Comparison of ENCODE assay signal across 8 mouse cellular contexts in the genomic region with DNA sequence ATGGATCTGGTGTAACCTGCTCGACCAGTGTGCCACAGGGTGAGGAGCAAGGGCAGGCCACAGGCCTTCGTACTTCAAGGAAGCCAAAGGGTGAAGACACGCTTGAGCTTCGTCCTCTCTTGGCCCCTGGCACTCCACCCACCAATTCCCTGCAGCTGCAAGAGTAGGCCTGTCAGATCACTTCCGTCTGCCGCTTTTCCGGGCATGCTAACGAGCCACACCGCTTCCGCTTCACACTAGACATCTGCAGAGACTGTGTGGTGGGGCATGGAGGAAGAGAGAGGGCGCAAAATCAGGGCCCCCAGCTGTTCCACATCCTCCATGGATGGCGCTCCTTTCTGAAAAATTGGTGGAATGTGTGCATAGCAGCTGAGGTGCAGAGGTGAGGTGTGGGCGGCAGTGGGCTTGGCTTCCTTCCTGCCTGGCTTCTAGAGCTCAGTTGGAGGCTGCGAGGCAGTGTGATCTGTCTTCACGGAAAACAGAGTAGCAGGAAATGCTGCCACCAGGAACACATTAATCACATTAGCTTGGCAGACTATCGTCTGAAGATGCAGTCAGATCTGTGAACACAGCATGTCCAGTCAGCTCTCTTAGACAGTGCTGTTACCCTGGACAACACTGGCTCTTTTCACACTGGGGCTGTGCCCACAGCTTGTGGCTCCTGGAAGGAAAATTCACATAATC.
DNase-seq lines count a peak whose midpoint lies in the region; ATAC-seq and TF ChIP-seq lines count a peak whose summit lies in the region.

No protein-coding gene starts in this region.

- TF ChIP-seq CTCF in kidney, postnatal 0 days (IDR thresholded peaks at IDR 0.05; ENCODE audit: low read depth), result peak; percentile 34; the same call in 1 of the 2 replicates

- H3K36me3 ChIP-seq in embryonic facial prominence, embryonic 14.5 days (ENCODE audit: control insufficient read depth, insufficient read depth, low read length), result no peaks in the 10 kb centered on the region
- no peaks in the 10 kb centered on the region for H3K36me3 ChIP-seq in heart, embryonic 16.5 days (ENCODE audit: control insufficient read depth, insufficient read depth)
- no peaks in the 10 kb centered on the region for H3K36me3 ChIP-seq in kidney, postnatal 0 days (ENCODE audit: insufficient read depth, low read length)
- no peaks in the 10 kb centered on the region for H3K36me3 ChIP-seq in liver, embryonic 16.5 days (ENCODE audit: control insufficient read depth, insufficient read depth)
- H3K36me3 ChIP-seq in neural tube, embryonic 11.5 days (ENCODE audit: control insufficient read depth, insufficient read depth, low read length), result no peaks in the 10 kb centered on the region

- no peak overlapping the region for H3K9ac ChIP-seq in embryonic facial prominence, embryonic 14.5 days (ENCODE audit: low read depth, low read length)
- H3K9ac ChIP-seq in heart, embryonic 16.5 days (ENCODE audit: low read length), result no peak overlapping the region; the same call in 1 of the 2 replicates
- no peak overlapping the region for H3K9ac ChIP-seq in kidney, postnatal 0 days (ENCODE audit: low read depth, low read length)
- no peak overlapping the region for H3K9ac ChIP-seq in liver, embryonic 16.5 days (ENCODE audit: low read depth, low read length)
- no peak overlapping the region for H3K9ac ChIP-seq in neural tube, embryonic 11.5 days (ENCODE audit: low read length)

- no peak overlapping the region for H3K4me3 ChIP-seq in embryonic facial prominence, embryonic 14.5 days (ENCODE audit: low read depth, low read length)
- no peak overlapping the region for H3K4me3 ChIP-seq in heart, embryonic 16.5 days (ENCODE audit: low read length)
- no peak overlapping the region for H3K4me3 ChIP-seq in kidney, postnatal 0 days (replicated peaks; ENCODE audit: low read depth, low read length)
- H3K4me3 ChIP-seq in liver, embryonic 16.5 days (ENCODE audit: low read depth, low read length), result no peak overlapping the region
- no peak overlapping the region for H3K4me3 ChIP-seq in neural tube, embryonic 11.5 days (ENCODE audit: low read depth, low read length)

- ATAC-seq in embryonic facial prominence, embryonic 14.5 days (ENCODE audit: low read depth), result peak; percentile 77
- ATAC-seq in heart, embryonic 16.5 days (replicated peaks; ENCODE audit: extremely low read depth, insufficient read depth, low FRiP score), result peak; percentile 69
- ATAC-seq in kidney, postnatal 0 days (replicated peaks; ENCODE audit: low FRiP score, low read depth), result peak; percentile 82
- peak; percentile 27; the same call in 1 of the 2 replicates for ATAC-seq in liver, embryonic 16.5 days (ENCODE audit: low read depth)
- ATAC-seq in neural tube, embryonic 11.5 days (ENCODE audit: insufficient read depth, low FRiP score, low TSS enrichment), result peak; percentile 53

- DNase-seq in cerebellum, postnatal 14 days, result peak; percentile 36 to 55
- DNase-seq in cerebellum, adult 11-12 months, result no peak
- DNase-seq in embryonic facial prominence, embryonic 14.5 days (ENCODE audit: low spot score), result peak; percentile 76
- peak; percentile 80 for DNase-seq in kidney, postnatal 0 days (ENCODE audit: low spot score)
- peak; percentile 54 for DNase-seq in neural tube, embryonic 11.5 days (ENCODE audit: low spot score)
- peak; percentile 23 for DNase-seq in telencephalon, adult 2 months (ENCODE audit: low read depth, low spot score)

- H3K4me1 ChIP-seq in embryonic facial prominence, embryonic 14.5 days (ENCODE audit: control insufficient read depth, insufficient read depth, low read length), result peaks cover 10% of the 10 kb centered on the region; the same call in 1 of the 2 replicates
- H3K4me1 ChIP-seq in heart, embryonic 16.5 days (ENCODE audit: control insufficient read depth, insufficient read depth, low read length), result 0 out of 2 replicates have a peak, but pooled peaks cover 4% of the 10 kb centered on the region
- H3K4me1 ChIP-seq in kidney, postnatal 0 days (replicated peaks; ENCODE audit: insufficient read depth, low read length), result no peaks in the 10 kb centered on the region
- H3K4me1 ChIP-seq in liver, embryonic 16.5 days (ENCODE audit: control insufficient read depth, low read depth, low read length), result no peaks in the 10 kb centered on the region
- 0 out of 2 replicates have a peak, but pooled peaks cover 2% of the 10 kb centered on the region for H3K4me1 ChIP-seq in neural tube, embryonic 11.5 days (ENCODE audit: control insufficient read depth, insufficient read depth, low read length)

- H3K27me3 ChIP-seq in embryonic facial prominence, embryonic 14.5 days (replicated peaks; ENCODE audit: control insufficient read depth, insufficient read depth, low read length), result no peaks in the 10 kb centered on the region
- H3K27me3 ChIP-seq in heart, embryonic 16.5 days (ENCODE audit: control insufficient read depth, insufficient read depth, low read length), result no peaks in the 10 kb centered on the region
- no peaks in the 10 kb centered on the region for H3K27me3 ChIP-seq in kidney, postnatal 0 days (ENCODE audit: insufficient read depth, low read length)
- H3K27me3 ChIP-seq in liver, embryonic 16.5 days (ENCODE audit: control insufficient read depth, insufficient read depth, low read depth, low read length), result no peaks in the 10 kb centered on the region
- H3K27me3 ChIP-seq in neural tube, embryonic 11.5 days (ENCODE audit: control insufficient read depth, insufficient read depth, low read length), result no peaks in the 10 kb centered on the region

- WGBS in embryonic facial prominence, embryonic 14.5 days, result 15% methylated on average over 16 of the region's 16 CpGs
- WGBS in heart, embryonic 16.5 days, result 45% methylated on average over 16 of the region's 16 CpGs
- 11% methylated on average over 16 of the region's 16 CpGs for WGBS in kidney, postnatal 0 days
- 10% methylated on average over 16 of the region's 16 CpGs for WGBS in liver, embryonic 16.5 days (ENCODE audit: insufficient replicate concordance)
- 48% methylated on average over 16 of the region's 16 CpGs for whole genome bisulfite sequencing in neural tube, embryonic 11.5 days

- H3K4me2 ChIP-seq in embryonic facial prominence, embryonic 14.5 days (ENCODE audit: low read depth, low read length), result peak overlapping the region; percentile 26
- peak overlapping the region; percentile 16; the same call in 1 of the 2 replicates for H3K4me2 ChIP-seq in heart, embryonic 16.5 days (ENCODE audit: low read depth, low read length)
- peak overlapping the region; percentile 14 for H3K4me2 ChIP-seq in kidney, postnatal 0 days (ENCODE audit: low read length)
- 0 out of 2 replicates have a peak overlapping the region, but pooled peaks have one; percentile 20 for H3K4me2 ChIP-seq in liver, embryonic 16.5 days (ENCODE audit: low read depth, low read length)
- no peak overlapping the region for H3K4me2 ChIP-seq in neural tube, embryonic 11.5 days (ENCODE audit: low read depth)

- H3K9me3 ChIP-seq in embryonic facial prominence, embryonic 14.5 days (ENCODE audit: control insufficient read depth, low read length), result no peaks in the 10 kb centered on the region
- H3K9me3 ChIP-seq in heart, embryonic 16.5 days (replicated peaks; ENCODE audit: control insufficient read depth, low read length), result no peaks in the 10 kb centered on the region
- no peaks in the 10 kb centered on the region for H3K9me3 ChIP-seq in kidney, postnatal 0 days (replicated peaks; ENCODE audit: low read length)
- H3K9me3 ChIP-seq in liver, embryonic 16.5 days (replicated peaks; ENCODE audit: control insufficient read depth, low read length), result no peaks in the 10 kb centered on the region
- H3K9me3 ChIP-seq in neural tube, embryonic 11.5 days (ENCODE audit: control insufficient read depth, low read length), result no peaks in the 10 kb centered on the region

- H3K27ac ChIP-seq in embryonic facial prominence, embryonic 14.5 days (replicated peaks; ENCODE audit: low read depth, low read length), result peak overlapping the region; percentile 39; the same call in 1 of the 2 replicates
- no peak overlapping the region for H3K27ac ChIP-seq in heart, embryonic 16.5 days (ENCODE audit: low read length)
- H3K27ac ChIP-seq in kidney, postnatal 0 days, result peak overlapping the region; percentile 27; the same call in 1 of the 2 replicates
- no peak overlapping the region for H3K27ac ChIP-seq in liver, embryonic 16.5 days (ENCODE audit: low read length)
- no peak overlapping the region for H3K27ac ChIP-seq in neural tube, embryonic 11.5 days (ENCODE audit: low read depth, low read length)

Comparison
In these comparisons a context has a peak if more than half of its experiments do, and no peak if none do; other contexts are left out.
1. ATAC-seq: peak in every context shown above with its lines; median percentile 82 in kidney, postnatal 0 days; 77 in embryonic facial prominence, embryonic 14.5 days; 69 in heart, embryonic 16.5 days; 53 in neural tube, embryonic 11.5 days; 27 in liver, embryonic 16.5 days.
2. H3K27ac ChIP-seq: peak in embryonic facial prominence, embryonic 14.5 days (single experiment) and kidney, postnatal 0 days (single experiment); none in heart, embryonic 16.5 days (single experiment), liver, embryonic 16.5 days (single experiment) and neural tube, embryonic 11.5 days (single experiment).